Mouse (Mus musculus): Measurements from ENCODE around the gene Leng9. TPM values are rescaled to one million over a fixed set of nuclear protein-coding genes. Genes with fewer than 3 reads are reported as not detected.

Gene Leng9
- polyA plus RNA-seq, 1 experiment from 2014 or later = 7.7 TPM

DNA sequence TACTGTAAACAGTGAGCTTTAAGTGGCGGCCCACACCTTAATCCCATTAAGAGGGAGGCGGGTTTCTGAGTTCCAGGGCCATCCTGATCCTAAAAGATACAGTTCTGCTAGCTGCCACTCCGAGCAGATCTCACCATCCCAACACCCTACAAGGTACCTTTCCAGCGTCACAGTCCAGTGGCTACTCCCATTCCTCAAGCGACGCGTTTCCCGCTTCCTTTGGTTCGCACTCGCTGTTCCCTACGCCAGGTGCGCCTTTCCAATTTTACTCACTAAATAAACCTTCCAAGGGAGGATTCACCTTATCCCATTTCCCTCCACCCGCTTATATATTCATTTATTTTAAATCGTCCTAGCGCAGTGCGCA is 13.8 kb downstream of the Leng9 start:
- H3K9ac ChIP-seq (replicated peaks; ENCODE audit: low read depth) = peak overlapping the region; percentile 37; the same call in 1 of the 2 replicates
- peaks cover 27% of the 10 kb centered on the region for H3K36me3 ChIP-seq (ENCODE audit: insufficient read depth, low read length)
- no peaks in the 10 kb centered on the region for H3K9me3 ChIP-seq (ENCODE audit: low read length)
- 0 out of 2 replicates have a peak, but pooled peaks cover 3% of the 10 kb centered on the region for H3K4me1 ChIP-seq (ENCODE audit: insufficient read depth, low read depth, low read length)
- H3K4me3 ChIP-seq (ENCODE audit: low read depth, low read length) = peak overlapping the region; percentile 79
- TF ChIP-seq CTCF (IDR thresholded peaks at IDR 0.05) = no peak
- no peak for TF ChIP-seq EP300 (IDR thresholded peaks at IDR 0.05)
- H3K4me2 ChIP-seq (replicated peaks; ENCODE audit: low read depth, low read length) = peak overlapping the region; percentile 60
- under 1% methylated on average over 16 of the region's 16 CpGs for WGBS
- peak overlapping the region; percentile 54; the same call in 1 of the 2 replicates for H3K27ac ChIP-seq (ENCODE audit: low read length)
- DNase-seq (ENCODE audit: low spot score) = no peak
- ATAC-seq = no peak
- H3K27me3 ChIP-seq (replicated peaks; ENCODE audit: insufficient read depth, low read length) = no peaks in the 10 kb centered on the region

DNA sequence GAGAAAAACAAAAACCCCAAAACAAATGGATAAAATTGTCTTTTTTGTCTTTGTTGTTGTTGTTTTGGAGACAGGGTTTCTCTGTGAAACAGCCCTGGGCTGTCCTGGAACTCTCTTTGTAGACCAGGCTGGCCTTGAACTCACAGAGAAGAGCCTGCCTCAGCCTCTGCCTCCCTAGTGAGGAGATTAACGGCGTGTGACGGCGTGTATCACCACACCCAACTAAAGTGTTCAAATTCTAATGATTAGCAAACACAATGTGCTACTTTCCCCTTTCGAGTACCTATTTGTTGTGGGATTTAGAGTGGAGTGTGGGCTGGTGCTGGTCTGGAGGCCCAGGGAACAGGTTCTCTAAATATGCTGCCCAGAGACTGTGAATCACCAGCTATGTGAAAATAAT is 15.3 kb downstream of the Leng9 start:
- no peak overlapping the region for H3K27ac ChIP-seq (ENCODE audit: low read length)
- DNase-seq (ENCODE audit: low spot score) = no peak
- no peak for ATAC-seq
- no peak overlapping the region for H3K9ac ChIP-seq (replicated peaks; ENCODE audit: low read depth)
- H3K27me3 ChIP-seq (replicated peaks; ENCODE audit: insufficient read depth, low read length) = no peaks in the 10 kb centered on the region
- 0 out of 2 replicates have a peak, but pooled peaks cover 3% of the 10 kb centered on the region for H3K4me1 ChIP-seq (ENCODE audit: insufficient read depth, low read depth, low read length)
- 76% methylated on average over 5 of the region's 5 CpGs for WGBS
- no peaks in the 10 kb centered on the region for H3K9me3 ChIP-seq (ENCODE audit: low read length)
- TF ChIP-seq EP300 (IDR thresholded peaks at IDR 0.05) (no peak), CTCF (IDR thresholded peaks at IDR 0.05) (no peak)
- no peak overlapping the region for H3K4me2 ChIP-seq (replicated peaks; ENCODE audit: low read depth, low read length)
- H3K4me3 ChIP-seq (ENCODE audit: low read depth, low read length) = no peak overlapping the region
- H3K36me3 ChIP-seq (ENCODE audit: insufficient read depth, low read length) = peaks cover 15% of the 10 kb centered on the region; the same call in 1 of the 2 replicates

DNA sequence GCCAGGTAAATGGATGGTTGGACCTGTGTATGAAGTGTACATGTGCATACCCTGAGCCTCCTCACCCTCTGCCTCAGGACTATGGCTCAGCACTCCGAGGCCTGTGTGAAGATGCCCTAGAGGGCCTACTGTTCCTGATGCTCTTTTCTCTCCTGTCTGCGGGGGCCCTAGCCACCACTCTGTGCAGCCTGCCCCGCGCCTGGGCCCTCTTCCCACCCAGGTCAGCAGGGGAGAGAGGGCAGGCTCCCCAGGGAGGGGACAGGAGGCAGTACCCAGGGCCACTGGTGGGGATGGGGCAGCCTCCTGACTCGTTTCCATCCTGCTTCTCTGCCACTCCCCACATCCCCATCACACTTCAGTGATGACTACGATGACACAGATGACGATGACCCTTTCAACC is 17.2 kb downstream of the Leng9 start:
- Histone ChIP-seq H3K4me2 (replicated peaks; ENCODE audit: low read depth, low read length) (no peak overlapping the region), H3K9me3 (ENCODE audit: low read length) (no peaks in the 10 kb centered on the region), H3K4me3 (ENCODE audit: low read depth, low read length) (no peak overlapping the region), H3K27me3 (replicated peaks; ENCODE audit: insufficient read depth, low read length) (no peaks in the 10 kb centered on the region), H3K36me3 (ENCODE audit: insufficient read depth, low read length) (no peaks in the 10 kb centered on the region), H3K4me1 (ENCODE audit: insufficient read depth, low read depth, low read length) (0 out of 2 replicates have a peak, but pooled peaks cover 2% of the 10 kb centered on the region), H3K27ac (ENCODE audit: low read length) (no peak overlapping the region), H3K9ac (replicated peaks; ENCODE audit: low read depth) (no peak overlapping the region)
- no peak for DNase-seq (ENCODE audit: low spot score)
- TF ChIP-seq CTCF (IDR thresholded peaks at IDR 0.05) = no peak
- no peak for TF ChIP-seq EP300 (IDR thresholded peaks at IDR 0.05)
- WGBS = 77% methylated on average over 4 of the region's 7 CpGs
- no peak for ATAC-seq

- DNase-seq (ENCODE audit: low spot score) (no peak), ATAC-seq (no peak)
- no peak overlapping the region for H3K4me2 ChIP-seq (replicated peaks; ENCODE audit: low read depth, low read length)
- no peak overlapping the region for H3K4me3 ChIP-seq (ENCODE audit: low read depth, low read length)
- no peak overlapping the region for H3K27ac ChIP-seq (ENCODE audit: low read length)
- no peak overlapping the region for H3K9ac ChIP-seq (replicated peaks; ENCODE audit: low read depth)
- no peaks in the 10 kb centered on the region for H3K27me3 ChIP-seq (replicated peaks; ENCODE audit: insufficient read depth, low read length)
- 92% methylated on average over 3 of the region's 3 CpGs for WGBS
- no peaks in the 10 kb centered on the region for H3K9me3 ChIP-seq (ENCODE audit: low read length)
- H3K4me1 ChIP-seq (ENCODE audit: insufficient read depth, low read depth, low read length) = no peaks in the 10 kb centered on the region
- H3K36me3 ChIP-seq (ENCODE audit: insufficient read depth, low read length) = no peaks in the 10 kb centered on the region
- TF ChIP-seq CTCF (IDR thresholded peaks at IDR 0.05) (no peak), EP300 (IDR thresholded peaks at IDR 0.05) (no peak)
These were observed 17.6 kb downstream of the Leng9 start for GRCm38 (mm10) chr7:4132581-4132980.

- no peaks in the 10 kb centered on the region for H3K36me3 ChIP-seq (ENCODE audit: insufficient read depth, low read length)
- ATAC-seq (no peak), DNase-seq (ENCODE audit: low spot score) (no peak)
- H3K9ac ChIP-seq (replicated peaks; ENCODE audit: low read depth) = no peak overlapping the region
- H3K27me3 ChIP-seq (replicated peaks; ENCODE audit: insufficient read depth, low read length) = no peaks in the 10 kb centered on the region
- H3K4me2 ChIP-seq (replicated peaks; ENCODE audit: low read depth, low read length) = no peak overlapping the region
- WGBS = 82% methylated on average over 8 of the region's 8 CpGs
- no peaks in the 10 kb centered on the region for H3K9me3 ChIP-seq (ENCODE audit: low read length)
- no peak for TF ChIP-seq EP300 (IDR thresholded peaks at IDR 0.05)
- no peak for TF ChIP-seq CTCF (IDR thresholded peaks at IDR 0.05)
- no peak overlapping the region for H3K4me3 ChIP-seq (ENCODE audit: low read depth, low read length)
- no peak overlapping the region for H3K27ac ChIP-seq (ENCODE audit: low read length)
- no peaks in the 10 kb centered on the region for H3K4me1 ChIP-seq (ENCODE audit: insufficient read depth, low read depth, low read length)
These were observed 18.2 kb downstream of the Leng9 start for GRCm38 (mm10) chr7:4131964-4132363.

DNA sequence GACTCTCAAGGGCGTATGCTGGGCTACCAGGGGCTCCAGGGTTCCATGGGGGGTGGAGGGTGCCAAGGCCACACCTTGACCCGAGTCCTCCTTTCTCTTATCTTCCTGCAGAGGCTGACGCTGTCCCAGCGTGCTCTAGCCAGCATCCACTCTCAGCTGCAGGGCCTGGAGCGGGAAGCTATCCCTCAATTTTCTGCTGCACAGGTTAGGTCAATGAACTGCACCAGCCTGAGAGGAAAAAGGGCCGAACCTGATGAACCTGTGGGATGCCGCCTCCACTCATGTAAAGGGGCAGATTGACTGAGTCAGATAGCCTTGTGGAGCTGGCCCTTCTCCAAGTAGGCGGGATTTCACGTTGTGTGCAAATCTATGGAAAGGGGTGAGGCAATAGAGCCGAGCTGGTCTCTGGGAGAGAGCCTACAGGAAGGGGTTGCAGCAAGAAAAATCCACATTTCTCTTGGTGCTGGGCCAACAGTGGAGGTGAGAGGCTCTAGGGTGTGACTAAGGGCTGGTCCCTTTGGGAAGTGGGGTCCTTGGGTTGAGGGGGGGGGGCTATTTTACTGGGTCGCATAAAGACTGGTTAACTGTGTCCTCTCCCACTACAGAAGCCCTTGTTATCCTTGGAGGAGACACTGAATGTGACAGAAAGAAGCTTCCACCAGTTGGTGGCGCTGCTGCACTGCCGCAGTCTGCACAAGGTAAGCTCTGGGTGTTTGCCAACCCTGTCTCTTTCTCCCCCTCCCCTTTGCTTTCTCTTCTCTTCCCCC is 19.3 kb downstream of the Leng9 start:
- no peak overlapping the region for H3K9ac ChIP-seq (replicated peaks; ENCODE audit: low read depth)
- H3K4me3 ChIP-seq (ENCODE audit: low read depth, low read length) = no peak overlapping the region
- no peak overlapping the region for H3K27ac ChIP-seq (ENCODE audit: low read length)
- H3K9me3 ChIP-seq (ENCODE audit: low read length) = no peaks in the 10 kb centered on the region
- H3K4me2 ChIP-seq (replicated peaks; ENCODE audit: low read depth, low read length) = no peak overlapping the region
- peak; percentile 72 for ATAC-seq
- H3K27me3 ChIP-seq (replicated peaks; ENCODE audit: insufficient read depth, low read length) = no peaks in the 10 kb centered on the region
- no peaks in the 10 kb centered on the region for H3K4me1 ChIP-seq (ENCODE audit: insufficient read depth, low read depth, low read length)
- DNase-seq (ENCODE audit: low spot score) = peak; percentile 88
- TF ChIP-seq CTCF (IDR thresholded peaks at IDR 0.05) (peak; percentile 93), EP300 (IDR thresholded peaks at IDR 0.05) (no peak)
- no peaks in the 10 kb centered on the region for H3K36me3 ChIP-seq (ENCODE audit: insufficient read depth, low read length)
- 26% methylated on average over 12 of the region's 13 CpGs for WGBS
